Mouse (Mus musculus) lung, adult 2 months (tissue): ENCODE data around the gene Rfc2.

ENCODE experiments used
- CTCF ChIP-seq: fragments of 200-500 bp; IDR thresholded peaks from 2 replicates; pipeline ENCODE4 v1.5.1; 2011; ENCODE audit warnings: mild to moderate bottlenecking, low read length, control low read depth; ENCODE audit not compliant: insufficient read depth
- POLR2A ChIP-seq: fragments of 200-500 bp; IDR thresholded peaks from 2 replicates; pipeline ENCODE4 v1.6.1; 2011; ENCODE audit warnings: low read depth, mild to moderate bottlenecking, control low read depth, low read length, borderline replicate concordance; ENCODE audit errors: extremely low read depth

DNA sequence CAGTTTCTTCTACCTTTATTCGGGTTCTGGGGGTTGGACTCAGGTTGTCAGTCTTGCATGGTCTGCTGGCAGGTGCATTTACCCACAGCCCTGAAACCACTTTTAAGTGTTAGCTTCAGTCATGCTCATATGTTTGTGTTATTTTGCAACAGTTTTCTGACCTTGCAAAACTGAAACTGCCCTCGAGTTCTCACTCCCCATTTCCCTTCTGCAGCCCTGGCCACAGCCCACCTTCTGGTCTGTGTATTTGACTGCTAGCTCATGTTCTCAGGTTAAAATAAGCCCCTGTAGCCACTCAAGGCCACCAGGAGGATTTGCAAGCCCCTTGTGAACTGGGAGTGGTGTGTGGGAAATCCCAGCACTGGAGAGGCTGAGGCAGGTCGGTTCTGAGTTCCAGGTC lies 8.7 kb downstream of the Rfc2 start:
- TF ChIP-seq CTCF (no peak), POLR2A (no peak)
